Mouse (Mus musculus): ENCODE measurements around the gene Nsdhl.

GRCm38 (mm10) chrX:72962743-72963142, 44.4 kb downstream of the Nsdhl start:
- TF ChIP-seq CTCF (IDR thresholded peaks at IDR 0.05; ENCODE audit: low read depth): no peak
- TF ChIP-seq EP300 (IDR thresholded peaks at IDR 0.05; ENCODE audit: low read depth): no peak

All from liver, postnatal 0 days (tissue).